Mouse (Mus musculus) ovary, adult 10 weeks (tissue): ENCODE results near the gene Spsb3. TPM values are rescaled to one million over a fixed set of nuclear protein-coding genes. Genes with fewer than 3 reads are reported as not detected.

Source experiments
- polyA plus RNA-seq: library from polyadenylated mRNA; stranded (reverse); fragments of 350-450 nt; fragmentation: Illumina TruSeq; extraction: RNeasy Lipid Tissue Mini Kit (QIAGEN cat#74804); gene quantifications from one replicate; pipeline ENCODE4 v1.2.3, GENCODE M21; 2014

Gene Spsb3
- polyA plus RNA-seq: not detected

GRCm38 (mm10) chr17:24886134-24886931 is at the start of gene Spsb3, which contains the start of gene Nubp2:
Gene Spsb3 (plus strand): TSS chr17:24886643.
Gene Nubp2 (minus strand): TSS chr17:24886349.

DNA sequence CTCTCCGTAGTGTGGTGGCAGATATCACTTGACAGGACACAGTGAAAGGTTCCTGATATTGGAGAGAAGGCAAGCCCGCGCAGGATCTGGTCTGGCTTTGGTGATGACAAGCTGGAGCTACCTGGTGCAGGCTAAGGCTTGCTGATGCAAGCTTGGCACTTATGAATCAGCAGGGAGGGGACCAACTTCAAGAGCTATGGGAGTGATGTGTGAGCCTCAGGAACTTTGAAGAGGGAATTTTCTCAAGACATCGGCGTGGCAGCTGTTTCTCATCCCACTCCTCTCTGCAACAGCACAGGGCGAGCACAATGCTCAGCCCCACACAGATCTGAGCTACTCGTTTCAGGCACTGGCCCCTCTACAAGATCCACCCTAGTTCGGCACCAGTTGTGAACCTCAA is 46.6 kb upstream of the Spsb3 start, which contains the start of gene Hagh:
Gene Hagh, plus strand, starts transcription at position 302 of the 400 bp plus-strand sequence.

DNA sequence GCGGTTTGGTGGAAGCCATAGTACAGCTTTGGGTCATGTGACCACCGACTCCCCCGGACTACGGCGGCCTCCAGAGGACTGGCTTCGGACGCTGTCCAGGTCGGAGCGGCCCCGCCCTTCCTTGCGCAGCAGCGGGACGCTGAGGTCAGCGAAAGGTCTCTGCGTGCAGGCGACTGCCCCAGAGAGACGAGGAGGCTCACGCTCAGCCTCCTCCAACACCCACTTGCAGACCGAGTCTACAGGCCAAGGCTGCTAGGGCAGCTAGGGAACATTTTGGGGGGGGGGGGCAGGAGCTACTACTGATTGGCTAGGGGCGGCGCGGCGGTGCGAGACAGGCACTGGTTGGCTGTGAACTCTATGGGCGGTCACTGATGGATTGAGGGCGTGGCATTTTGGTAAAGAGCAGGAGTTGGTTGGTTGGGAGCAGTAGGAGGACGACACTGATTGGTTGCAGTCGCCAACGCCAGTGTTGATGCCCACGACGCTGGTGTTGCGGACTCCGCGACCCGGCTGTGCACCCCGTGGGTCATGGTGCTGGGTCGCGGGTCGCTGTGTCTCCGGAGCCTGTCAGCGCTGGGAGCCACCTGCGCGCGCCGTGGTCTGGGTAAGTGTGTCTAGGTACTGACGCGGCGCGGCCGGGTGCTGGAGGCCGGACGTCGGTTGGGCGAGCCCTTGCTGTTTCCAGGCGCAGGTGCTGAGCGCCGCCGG is 36.2 kb upstream of the Spsb3 start, which contains the start of gene Fahd1:
Gene Fahd1, minus strand, starts transcription at position 300 of the 708 bp plus-strand sequence.

DNA sequence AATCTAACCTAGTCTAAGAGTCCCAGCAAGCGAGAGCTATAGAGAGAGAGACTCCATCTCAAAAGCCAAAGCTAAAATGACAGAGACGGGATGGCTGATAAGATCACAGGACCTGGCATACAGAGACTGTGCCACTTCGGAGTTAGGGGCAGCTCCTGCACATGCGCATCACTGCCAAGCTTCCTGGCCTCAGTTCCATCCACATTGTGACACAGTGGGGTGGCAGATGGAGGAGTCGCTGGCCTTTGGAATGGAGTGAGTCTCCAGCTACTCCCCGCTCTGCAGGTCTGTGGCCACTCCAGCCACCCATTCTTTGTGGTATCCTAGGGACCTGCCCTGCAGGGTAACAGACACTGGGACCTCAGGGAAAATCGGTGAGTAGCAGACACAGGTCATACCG is 20.7 kb upstream of the Spsb3 start, which contains the start of gene Igfals:
Gene Igfals, plus strand, starts transcription at position 222 of the 400 bp plus-strand sequence.

DNA sequence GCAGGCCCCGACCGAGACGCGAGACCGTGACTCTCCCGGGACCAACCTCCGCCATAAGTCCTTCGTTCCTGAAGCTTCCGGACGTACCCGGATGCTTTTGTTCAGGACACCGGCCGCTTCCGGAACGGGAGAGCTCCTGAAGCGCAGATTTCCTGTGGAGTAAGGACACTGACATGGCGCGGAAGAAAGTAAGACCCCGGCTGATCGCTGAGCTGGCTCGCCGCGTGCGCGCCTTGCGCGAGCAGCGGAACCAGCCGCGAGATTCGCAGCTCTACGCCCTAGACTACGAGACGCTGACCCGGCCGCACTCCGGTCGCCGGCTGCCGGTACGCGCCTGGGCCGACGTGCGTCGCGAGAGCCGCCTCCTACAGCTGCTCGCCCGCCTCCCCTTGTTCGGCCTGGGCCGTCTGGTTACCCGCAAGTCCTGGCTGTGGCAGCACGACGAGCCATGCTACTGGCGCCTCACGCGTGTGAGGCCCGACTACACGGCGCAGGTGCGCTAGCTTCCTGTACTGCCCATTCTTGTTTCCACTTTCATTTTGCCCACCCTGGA is 8.6 kb downstream of the Spsb3 start, which contains the start of the genes Eme2 and Mrps34:
Gene Eme2, minus strand, starts transcription at position 93 of the 553 bp plus-strand sequence.
Gene Mrps34, plus strand, starts transcription at position 122 of the 553 bp plus-strand sequence.

GRCm38 (mm10) chr17:24896241-24896992 is 10.0 kb downstream of the Spsb3 start, which contains the start of gene Nme3:
Gene Nme3 (plus strand): TSS chr17:24896500.

DNA sequence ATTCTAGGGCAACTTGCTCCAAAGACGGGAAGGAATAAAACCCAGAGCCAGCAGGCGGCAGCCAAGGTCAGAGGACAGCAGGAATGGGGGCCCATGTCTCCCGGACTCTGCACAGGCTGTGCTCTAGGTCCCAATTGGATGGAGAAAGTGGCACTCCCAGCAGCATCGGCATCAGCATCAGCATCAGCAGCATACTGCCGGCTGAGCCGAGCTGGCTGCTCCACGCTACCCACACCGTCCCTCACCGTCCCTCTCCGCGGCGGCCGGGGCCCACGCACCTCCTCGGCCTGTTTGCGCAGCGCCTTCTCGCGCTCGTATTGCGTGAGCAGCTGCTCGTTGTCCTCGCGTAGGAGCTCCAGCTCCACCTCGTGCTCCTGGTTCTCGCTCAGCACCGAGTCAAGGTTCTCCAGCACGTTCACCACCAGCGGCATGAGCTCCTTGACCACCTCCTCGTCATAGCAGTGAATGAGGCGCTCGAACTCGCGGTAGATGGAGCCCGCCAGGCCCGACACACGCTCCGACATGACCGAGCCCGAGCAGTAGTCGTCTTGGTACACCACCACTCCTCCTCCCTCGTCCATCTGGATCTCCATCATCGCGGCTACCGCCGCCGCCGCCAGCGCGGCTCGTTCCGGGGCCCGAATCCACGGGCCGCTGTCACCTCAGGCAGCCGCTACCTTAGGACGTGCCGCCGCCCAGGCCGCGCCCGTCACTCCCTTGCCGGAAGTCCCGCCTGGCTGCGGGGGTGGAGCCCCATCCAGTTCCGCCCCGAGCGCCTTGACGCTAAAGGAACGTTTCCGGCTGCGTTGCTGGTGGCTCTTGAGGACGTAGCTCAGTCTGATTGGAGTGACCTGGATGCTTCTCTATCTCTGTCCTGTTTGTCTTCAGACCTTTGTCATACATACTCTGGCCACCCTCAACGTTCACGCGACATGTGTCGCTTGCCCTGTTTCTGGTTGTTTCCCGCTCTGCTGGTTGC is 50.1 kb downstream of the Spsb3 start, which contains the start of gene Mapk8ip3:
Gene Mapk8ip3, minus strand, starts transcription at position 719 of the 979 bp plus-strand sequence.

Other genes with a start within 250 kb of the Spsb3 start
- 11.8 TPM for gene Slc9a3r2, start 236.3 kb upstream of the Spsb3 start, polyA plus RNA-seq
- gene Npw, start 228.2 kb upstream of the Spsb3 start, polyA plus RNA-seq: not detected
- gene Zfp598, start 217.0 kb upstream of the Spsb3 start, polyA plus RNA-seq: 0.68 TPM
- gene Syngr3, start 196.7 kb upstream of the Spsb3 start, polyA plus RNA-seq: 0.83 TPM
- 10.4 TPM for gene Gfer, start 190.5 kb upstream of the Spsb3 start, polyA plus RNA-seq
- gene Noxo1, start 190.4 kb upstream of the Spsb3 start, polyA plus RNA-seq: 1.1 TPM
- gene Tbl3, start 179.0 kb upstream of the Spsb3 start, polyA plus RNA-seq: 0.31 TPM
- not detected for gene Rnf151, start 168.6 kb upstream of the Spsb3 start, polyA plus RNA-seq
- 771 TPM for gene Rps2, start 168.5 kb upstream of the Spsb3 start, polyA plus RNA-seq
- gene Ndufb10, start 162.2 kb upstream of the Spsb3 start, polyA plus RNA-seq: 52.5 TPM
- not detected for gene Rpl3l, start 158.8 kb upstream of the Spsb3 start, polyA plus RNA-seq
- 1.2 TPM for gene Msrb1, start 150.0 kb upstream of the Spsb3 start, polyA plus RNA-seq
- gene Hs3st6, start 133.7 kb upstream of the Spsb3 start, polyA plus RNA-seq: not detected
- gene Meiob, start 82.4 kb upstream of the Spsb3 start, polyA plus RNA-seq: 0.74 TPM
- 2.5 TPM for gene Hagh, start 46.5 kb upstream of the Spsb3 start, polyA plus RNA-seq
- 54.8 TPM for gene Fahd1, start 36.3 kb upstream of the Spsb3 start, polyA plus RNA-seq
- gene Igfals, start 20.6 kb upstream of the Spsb3 start, polyA plus RNA-seq: not detected
- gene Nubp2, start 294 bp upstream of the Spsb3 start, polyA plus RNA-seq: 2.1 TPM
- 1.4 TPM for gene Eme2, start 8.4 kb downstream of the Spsb3 start, polyA plus RNA-seq
- 0.94 TPM for gene Mrps34, start 8.5 kb downstream of the Spsb3 start, polyA plus RNA-seq
- 1.0 TPM for gene Nme3, start 9.9 kb downstream of the Spsb3 start, polyA plus RNA-seq
- 4.4 TPM for gene Mapk8ip3, start 50.3 kb downstream of the Spsb3 start, polyA plus RNA-seq
- gene Jpt2, start 74.0 kb downstream of the Spsb3 start, polyA plus RNA-seq: 90.6 TPM
- gene Cramp1l, start 129.1 kb downstream of the Spsb3 start, polyA plus RNA-seq: 8.0 TPM
- 20.0 TPM for gene Ift140, start 129.4 kb downstream of the Spsb3 start, polyA plus RNA-seq
- gene Tmem204, start 196.9 kb downstream of the Spsb3 start, polyA plus RNA-seq: 8.2 TPM
- gene Telo2, start 229.3 kb downstream of the Spsb3 start, polyA plus RNA-seq: 1.1 TPM
- gene Ptx4, start 234.1 kb downstream of the Spsb3 start, polyA plus RNA-seq: not detected
- 3.7 TPM for gene Clcn7, start 246.7 kb downstream of the Spsb3 start, polyA plus RNA-seq